Mouse (Mus musculus) cerebellum, adult 2 months (tissue): Measurements from ENCODE around the gene Txnrd2.

Source experiments
- CTCF ChIP-seq: fragments of 200-500 bp; IDR thresholded peaks from 2 replicates; pipeline ENCODE4 v1.5.1; 2011; ENCODE audit warnings: low read depth, mild to moderate bottlenecking, control low read depth, low read length, moderate library complexity, borderline replicate concordance; ENCODE audit not compliant: insufficient read depth
- POLR2A ChIP-seq: fragments of 200-500 bp; IDR thresholded peaks from 2 replicates; pipeline ENCODE4 v1.6.1; 2011; ENCODE audit warnings: low read length, control low read depth, borderline replicate concordance; ENCODE audit not compliant: insufficient read depth

- no peak for TF ChIP-seq CTCF
- TF ChIP-seq POLR2A, result no peak
Observed at GRCm38 (mm10) chr16:18407912-18408311, 18.3 kb upstream of the Txnrd2 start.
